Mouse (Mus musculus) WW6 (cell line): ENCODE measurements around the gene Zdhhc21.

Experiments
- DNase-seq: peaks from one replicate; pipeline ENCODE4 v3.0.0-alpha.2; 2013; ENCODE audit warnings: low read depth, low spot score

Gene Zdhhc21

DNA sequence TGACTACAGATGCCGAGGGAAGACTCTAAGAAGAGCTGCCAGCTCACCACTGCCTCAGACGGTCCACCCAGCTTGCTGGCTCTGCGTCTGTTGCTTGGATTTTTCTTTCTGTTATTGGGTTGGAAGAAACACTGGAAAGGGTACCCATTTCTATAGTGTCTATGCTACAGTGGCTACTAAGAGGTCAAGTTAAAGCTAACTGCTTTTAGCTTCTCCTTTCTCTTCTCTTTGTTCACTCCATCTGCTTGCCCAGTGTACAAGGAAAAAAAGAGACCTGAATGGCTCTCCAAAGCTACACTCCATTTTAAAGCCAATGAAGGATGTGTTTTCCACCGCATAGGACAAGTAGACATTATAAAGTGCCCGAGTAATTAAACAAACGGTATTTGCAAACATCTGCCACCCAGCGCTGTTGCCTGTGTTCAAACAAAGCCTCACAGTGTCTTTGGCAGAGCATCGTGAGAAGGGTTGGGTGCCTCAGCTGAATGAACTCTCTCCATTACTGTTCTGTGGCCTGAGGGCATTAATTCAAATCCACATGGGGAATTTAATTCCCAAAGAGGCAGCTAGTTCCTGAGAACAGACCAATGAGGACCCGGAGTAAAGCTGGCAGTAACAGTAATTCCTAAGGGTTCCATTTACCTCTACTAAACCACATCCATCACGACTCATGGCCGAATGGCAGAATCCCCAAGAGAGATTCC, 94.1 kb downstream of the Zdhhc21 start:
- no peak for DNase-seq

DNA sequence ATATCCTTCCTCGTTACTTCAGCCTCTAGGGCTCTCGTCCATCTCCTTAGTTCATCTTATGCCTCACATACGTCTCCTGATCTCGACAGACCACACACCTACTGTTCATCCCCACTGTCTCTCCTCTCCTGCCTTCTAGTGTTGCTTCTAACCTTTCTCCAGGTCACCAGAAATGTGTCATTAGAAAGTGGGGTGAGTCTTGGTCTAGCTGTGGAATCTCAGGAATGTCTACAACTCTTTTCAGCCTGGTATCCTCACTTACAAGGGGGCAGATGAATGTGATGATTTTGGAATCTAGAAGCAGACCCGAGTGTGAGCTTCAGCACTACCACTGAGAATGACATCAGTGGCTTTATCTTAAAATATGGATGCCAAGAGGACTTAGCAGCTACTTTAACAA, 96.2 kb downstream of the Zdhhc21 start:
- no peak for DNase-seq

DNA sequence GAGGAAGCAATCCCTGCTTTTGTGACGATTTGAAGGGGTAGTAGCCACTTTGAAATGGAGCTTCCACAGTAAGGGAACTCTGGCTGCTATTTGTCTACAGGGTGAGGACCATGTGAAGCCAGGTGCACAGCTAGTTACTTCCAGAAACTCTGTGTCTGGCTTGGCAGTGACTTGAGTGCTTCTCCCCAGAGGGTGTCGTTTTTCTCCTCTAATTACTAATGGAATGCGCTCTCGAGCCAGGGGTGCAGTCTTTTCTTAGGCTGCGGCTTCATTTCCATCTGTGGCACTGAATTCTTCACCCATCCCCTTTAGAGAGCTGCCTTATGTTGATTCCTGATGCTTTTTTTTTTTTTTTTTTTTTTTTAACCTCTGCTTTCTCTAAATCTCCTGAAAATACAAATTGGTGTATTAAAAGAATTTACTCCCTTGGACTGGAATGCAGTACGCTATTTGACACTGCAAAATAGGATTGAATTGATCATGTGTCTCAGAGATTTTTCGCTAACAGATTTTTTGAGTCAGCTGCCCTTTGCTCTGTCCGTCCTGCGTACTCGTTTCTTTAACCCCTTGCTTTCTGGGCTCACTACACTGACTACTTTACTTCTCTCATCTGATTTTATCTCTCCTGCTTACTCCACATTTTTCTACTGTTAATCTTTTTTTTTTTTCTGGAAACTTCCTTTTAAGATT, 97.2 kb downstream of the Zdhhc21 start:
- DNase-seq = no peak

DNA sequence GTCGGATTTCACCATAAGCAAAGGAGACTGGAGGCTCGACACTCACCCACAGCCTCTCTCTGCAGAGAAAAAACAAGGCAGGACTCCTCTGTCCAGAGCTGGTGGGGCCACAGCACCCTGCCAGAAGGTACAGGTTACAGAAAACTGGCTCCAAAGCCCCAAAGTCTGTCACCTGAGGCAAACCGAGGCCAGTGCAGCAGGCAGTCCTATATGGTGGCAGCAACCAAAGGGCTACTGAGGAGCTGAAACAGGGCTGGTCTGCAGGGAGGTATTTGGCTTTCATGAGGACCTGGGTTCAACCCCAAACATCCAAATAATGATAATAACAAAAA, 103.5 kb downstream of the Zdhhc21 start:
- no peak for DNase-seq

DNA sequence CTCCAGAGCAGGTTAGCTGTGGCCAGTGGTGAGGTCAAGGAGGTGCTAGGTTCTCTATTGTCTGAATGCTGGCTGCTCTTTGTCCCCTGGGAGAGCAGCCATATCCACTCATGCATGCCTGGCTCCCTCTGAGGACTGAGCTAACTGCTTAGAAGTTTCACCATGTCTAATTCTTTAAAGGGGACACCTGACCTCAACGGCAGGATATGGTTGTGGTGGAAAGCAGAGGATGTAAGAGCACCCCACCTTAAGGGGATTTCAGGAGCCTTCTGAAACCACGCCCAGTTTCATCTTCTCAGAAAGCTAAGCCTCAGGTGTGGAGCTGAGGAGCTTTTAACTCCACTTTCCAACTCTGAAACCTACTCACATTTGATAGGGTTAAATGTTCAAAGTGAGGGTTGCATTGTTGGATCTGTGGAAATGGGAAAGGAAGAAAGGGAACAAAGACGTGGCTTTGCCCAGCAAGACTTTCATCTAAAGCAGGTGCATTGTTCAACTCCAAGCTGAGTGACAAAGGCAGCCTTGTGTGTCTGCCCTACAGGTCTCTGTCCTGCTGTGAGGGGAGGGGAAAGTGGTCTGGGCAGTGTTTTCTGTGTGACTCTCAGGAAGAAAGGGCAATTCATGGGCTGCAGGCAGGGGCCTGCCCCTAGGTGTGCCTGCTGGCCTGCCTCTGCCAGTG, 104.0 kb downstream of the Zdhhc21 start:
- DNase-seq = no peak
